9 mouse cellular contexts compared by ENCODE assay signal in genomic region chr8:71693166-71694041, GRCm38 (mm10). TPM values are rescaled to one million over a fixed set of nuclear protein-coding genes. Genes with fewer than 3 reads are reported as not detected.
DNase-seq lines count a peak whose midpoint lies in the region; ATAC-seq and TF ChIP-seq lines count a peak whose summit lies in the region.
"Had no signal": no experiment of that assay in that cellular context is flagged by ENCODE, and none has a peak within 500 bp of the region (broad histone marks: within the 10 kb centered on the region; RNA-seq: fewer than 3 reads in every experiment).

No protein-coding gene starts in this region.

- ATAC-seq in heart, embryonic 15.5 days (replicated peaks; ENCODE audit: insufficient number of reproducible peaks, insufficient read depth, low FRiP score, low read depth), result 0 out of 2 replicates have a peak, but pooled peaks have one; percentile 19
- ATAC-seq in hindbrain, embryonic 11.5 days (ENCODE audit: low FRiP score), result no peak
- 0 out of 2 replicates have a peak, but pooled peaks have one; percentile 19 for ATAC-seq in midbrain, embryonic 13.5 days

- intact Hi-C loops in heart, postnatal 36 days (cut with DNase I), result no loop called here

- no peak overlapping the region for H3K9ac ChIP-seq in heart, embryonic 15.5 days
- H3K9ac ChIP-seq in ES-E14 (ENCODE audit: insufficient read depth, low read depth, low read length, poor library complexity, severe bottlenecking), result no peak overlapping the region
- H3K9ac ChIP-seq in hindbrain, embryonic 11.5 days (ENCODE audit: low read depth, low read length), result no peak overlapping the region
- no peak overlapping the region for H3K9ac ChIP-seq in midbrain, embryonic 13.5 days (replicated peaks)

- no peaks in the 10 kb centered on the region for H3K36me3 ChIP-seq in heart, embryonic 15.5 days
- H3K36me3 ChIP-seq in ES-E14 (ENCODE audit: control insufficient read depth, insufficient read depth, low read length, poor library complexity, severe bottlenecking), result no peaks in the 10 kb centered on the region
- H3K36me3 ChIP-seq in hindbrain, embryonic 11.5 days (ENCODE audit: control insufficient read depth, insufficient read depth, low read length), result no peaks in the 10 kb centered on the region
- H3K36me3 ChIP-seq in midbrain, embryonic 13.5 days, result no peaks in the 10 kb centered on the region

- H3K4me3 ChIP-seq in heart, embryonic 15.5 days, result peak overlapping the region; percentile 21
- H3K4me3 ChIP-seq in ES-E14 (ENCODE audit: insufficient read depth in 1 of 2, low read depth in 1 of 2, low read length in 2 of 2, poor library complexity in 1 of 2, severe bottlenecking in 1 of 2), result peak overlapping the region; percentile 27 to 56; a peak in 3 of 4 replicates
- peak overlapping the region; percentile 8; the same call in 1 of the 2 replicates for H3K4me3 ChIP-seq in hindbrain, embryonic 11.5 days (ENCODE audit: low read depth, low read length)
- peak overlapping the region; percentile 22 for H3K4me3 ChIP-seq in midbrain, embryonic 13.5 days (replicated peaks)

- H3K4me1 ChIP-seq in heart, embryonic 15.5 days (replicated peaks), result peaks cover 12% of the 10 kb centered on the region
- H3K4me1 ChIP-seq in ES-E14 (ENCODE audit: control insufficient read depth in 2 of 2, insufficient read depth in 2 of 2, low read length in 2 of 2, poor library complexity in 1 of 2), result peaks cover 0 to 27% of the 10 kb centered on the region in 2 experiments; a peak in 2 of 4 replicates
- peaks cover 6% of the 10 kb centered on the region; the same call in 1 of the 2 replicates for H3K4me1 ChIP-seq in hindbrain, embryonic 11.5 days (replicated peaks; ENCODE audit: control insufficient read depth, insufficient read depth, low read length)
- H3K4me1 ChIP-seq in midbrain, embryonic 13.5 days (replicated peaks), result peaks cover 12% of the 10 kb centered on the region

- H3K9me3 ChIP-seq in heart, embryonic 15.5 days (replicated peaks), result no peaks in the 10 kb centered on the region
- H3K9me3 ChIP-seq in ES-E14 (ENCODE audit: control insufficient read depth, insufficient read depth, low read depth, low read length), result no peaks in the 10 kb centered on the region
- H3K9me3 ChIP-seq in hindbrain, embryonic 11.5 days (ENCODE audit: control insufficient read depth, low read length), result no peaks in the 10 kb centered on the region
- H3K9me3 ChIP-seq in midbrain, embryonic 13.5 days, result no peaks in the 10 kb centered on the region

- no peak for DNase-seq in heart, postnatal 36 days
- no peak for DNase-seq in ES-E14 (ENCODE audit: low read depth, low spot score)
- DNase-seq in hindbrain, embryonic 11.5 days (ENCODE audit: low spot score), result peak; percentile 43
- DNase-seq in ovary, adult 18-20 months (ENCODE audit: low spot score), result no peak
- no peak for DNase-seq in urinary bladder, adult 18-20 months (ENCODE audit: low spot score in 2 of 2)
- DNase-seq in frontal cortex, postnatal 14 days (ENCODE audit: low spot score in 2 of 2), result no peak
- DNase-seq: right cerebral cortex, adult 18-20 months had no signal

- in situ Hi-C loops in ES-E14 (cut with MboI; ENCODE audit: low sequenced_read_pairs in 2 of 2, unreplicated experiment in 2 of 2), result no loop called here

- peak overlapping the region; percentile 46 for H3K4me2 ChIP-seq in heart, embryonic 15.5 days
- H3K4me2 ChIP-seq in hindbrain, embryonic 11.5 days (replicated peaks; ENCODE audit: low read depth, low read length), result no peak overlapping the region
- peak overlapping the region; percentile 27 for H3K4me2 ChIP-seq in midbrain, embryonic 13.5 days (replicated peaks)

- WGBS in heart, embryonic 15.5 days, result 15% methylated on average over 68 of the region's 68 CpGs
- 11% methylated on average over 68 of the region's 68 CpGs for WGBS in hindbrain, embryonic 11.5 days
- 11% methylated on average over 67 of the region's 68 CpGs for WGBS in midbrain, embryonic 13.5 days

- peaks cover 82% of the 10 kb centered on the region for H3K27me3 ChIP-seq in heart, embryonic 15.5 days
- H3K27me3 ChIP-seq in hindbrain, embryonic 11.5 days (ENCODE audit: control insufficient read depth, insufficient read depth, low read length), result peaks cover 81% of the 10 kb centered on the region
- peaks cover 84% of the 10 kb centered on the region for H3K27me3 ChIP-seq in midbrain, embryonic 13.5 days

- no peak overlapping the region for H3K27ac ChIP-seq in heart, embryonic 15.5 days
- no peak overlapping the region for H3K27ac ChIP-seq in ES-E14 (ENCODE audit: insufficient read depth, low read depth, low read length, poor library complexity, severe bottlenecking)
- H3K27ac ChIP-seq in hindbrain, embryonic 11.5 days (ENCODE audit: low read depth, low read length), result no peak overlapping the region
- no peak overlapping the region for H3K27ac ChIP-seq in midbrain, embryonic 13.5 days

TF ChIP-seq in ES-E14, 5 proteins besides CTCF, POLR2A, EP300 and RAD21:
- TF ChIP-seq ZNF384 (IDR thresholded peaks at IDR 0.05; ENCODE audit: low read depth, low read length), result no peak
- no peak for TF ChIP-seq HCFC1 (IDR thresholded peaks at IDR 0.05; ENCODE audit: borderline replicate concordance, insufficient read depth, low read length)
- TF ChIP-seq ZC3H11A (IDR thresholded peaks at IDR 0.05; ENCODE audit: borderline replicate concordance, low read depth, low read length), result no peak

RNA-seq across cellular contexts. Expression of gene Insl3, which starts 4.4 kb away (rescaled TPM):
- 1.7 and 3.8 TPM in 2 replicates for polyA plus RNA-seq in heart, embryonic 15.5 days (2015; fragmentation: Nextera tagmentation; extraction: Ambion mirVana)
- 1 to 10 TPM; 3.8 to 4.7 TPM for total RNA-seq in heart, postnatal 36 days (2021)
- total RNA-seq in ES-E14 (2012; rRNA removed), result 3.0 and 5.1 TPM in 2 replicates
- polyA plus RNA-seq in hindbrain, embryonic 11.5 days (2014; fragmentation: Nextera tagmentation; extraction: Ambion mirVana), result 0.35 and 0.37 TPM in 2 replicates
- polyA plus RNA-seq in midbrain, embryonic 13.5 days (2015; fragmentation: Nextera tagmentation; extraction: Ambion mirVana), result 0.70 and 0.79 TPM in 2 replicates

RNA-seq across cellular contexts. Expression of gene B3gnt3, which starts 8.2 kb away (rescaled TPM):
- polyA plus RNA-seq in heart, embryonic 15.5 days (2015; fragmentation: Nextera tagmentation; extraction: Ambion mirVana), result 3.4 and 4.0 TPM in 2 replicates
- 1 to 10 TPM; 6.5 to 7.5 TPM for total RNA-seq in heart, postnatal 36 days (2021)
- total RNA-seq in ES-E14 (2012; rRNA removed), result 1.1 and 1.3 TPM in 2 replicates
- 0.36 and 0.45 TPM in 2 replicates for polyA plus RNA-seq in hindbrain, embryonic 11.5 days (2014; fragmentation: Nextera tagmentation; extraction: Ambion mirVana)
- polyA plus RNA-seq in midbrain, embryonic 13.5 days (2015; fragmentation: Nextera tagmentation; extraction: Ambion mirVana), result 0.28 and 0.31 TPM in 2 replicates

RNA-seq across cellular contexts. Expression of gene Jak3, which starts 17.3 kb away (rescaled TPM):
- 6.9 and 11.4 TPM in 2 replicates for polyA plus RNA-seq in heart, embryonic 15.5 days (2015; fragmentation: Nextera tagmentation; extraction: Ambion mirVana)
- 1 to 10 TPM; 8.2 to 8.6 TPM for total RNA-seq in heart, postnatal 36 days (2021)
- total RNA-seq in ES-E14 (2012; rRNA removed), result 19.0 and 27.3 TPM in 2 replicates
- polyA plus RNA-seq in hindbrain, embryonic 11.5 days (2014; fragmentation: Nextera tagmentation; extraction: Ambion mirVana), result 0.99 and 1.4 TPM in 2 replicates
- polyA plus RNA-seq in midbrain, embryonic 13.5 days (2015; fragmentation: Nextera tagmentation; extraction: Ambion mirVana), result 2.5 and 2.7 TPM in 2 replicates

RNA-seq across cellular contexts. Expression of gene Unc13a, which starts 21.8 kb away (rescaled TPM):
- polyA plus RNA-seq in heart, embryonic 15.5 days (2015; fragmentation: Nextera tagmentation; extraction: Ambion mirVana), result 0.49 and 0.75 TPM in 2 replicates
- under 1 TPM; 0.49 to 0.64 TPM for total RNA-seq in heart, postnatal 36 days (2021)
- total RNA-seq in ES-E14 (2012; rRNA removed), result 3.0 and 9.1 TPM in 2 replicates
- polyA plus RNA-seq in hindbrain, embryonic 11.5 days (2014; fragmentation: Nextera tagmentation; extraction: Ambion mirVana), result 7.3 and 9.1 TPM in 2 replicates
- 17.1 and 18.5 TPM in 2 replicates for polyA plus RNA-seq in midbrain, embryonic 13.5 days (2015; fragmentation: Nextera tagmentation; extraction: Ambion mirVana)

RNA-seq across cellular contexts. Expression of gene Fcho1, which starts 32.1 kb away (rescaled TPM):
- 1.9 and 13.2 TPM in 2 replicates for polyA plus RNA-seq in heart, embryonic 15.5 days (2015; fragmentation: Nextera tagmentation; extraction: Ambion mirVana)
- 1 to 10 TPM in 1 of 2 experiments, under 1 TPM in 1; 0.56 to 1.2 TPM for total RNA-seq in heart, postnatal 36 days (2021)
- 21.9 and 45.1 TPM in 2 replicates for total RNA-seq in ES-E14 (2012; rRNA removed)
- 13.6 and 15.0 TPM in 2 replicates for polyA plus RNA-seq in hindbrain, embryonic 11.5 days (2014; fragmentation: Nextera tagmentation; extraction: Ambion mirVana)
- polyA plus RNA-seq in midbrain, embryonic 13.5 days (2015; fragmentation: Nextera tagmentation; extraction: Ambion mirVana), result 63.9 and 65.5 TPM in 2 replicates
